Mouse (Mus musculus) mouse embryonic stem cell (cell line): ENCODE results near the gene Sdr9c7.

Experiments used
- in situ Hi-C, 2 experiments: fragments of 300-500 bp; cut with MboI; formaldehyde crosslinking; loops; 1 replicate in 1 of 2; 3 replicates in 1 of 2; pipeline ENCODE4 v1.14.3; 2019 to 2020; ENCODE audit warnings: low sequenced_read_pairs in 2 of 2, low pct_unique_long_range_greater_than_20kb in 1 of 2, mixed read lengths in 1 of 2; ENCODE audit not compliant: unreplicated experiment in 1 of 2

The Sdr9c7 gene

DNA sequence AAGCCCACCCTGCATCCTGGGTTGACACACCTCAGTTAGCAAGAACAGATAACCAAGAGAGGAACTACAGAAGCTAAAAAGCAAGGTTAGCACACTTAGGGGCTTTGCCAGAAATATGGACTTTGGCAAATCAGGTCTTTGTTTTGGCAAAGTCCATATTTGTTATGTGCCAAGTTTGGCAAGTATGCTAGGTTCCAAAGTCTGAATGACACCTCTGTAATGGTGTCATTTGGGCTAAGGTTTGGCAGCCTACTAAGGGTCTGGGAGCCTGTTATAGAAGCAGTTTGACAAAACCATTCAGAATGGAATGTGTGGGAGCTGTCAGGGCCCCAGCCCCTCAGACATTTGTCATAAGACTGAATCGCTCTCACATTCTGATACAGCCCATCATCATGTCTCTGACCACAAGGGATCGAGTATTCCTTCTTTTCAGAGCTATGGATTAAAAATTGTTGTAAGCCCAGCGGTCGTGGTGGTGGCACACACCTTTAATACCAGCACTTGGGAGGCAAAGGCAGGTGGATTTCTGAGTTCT, 51.3 kb downstream of the Sdr9c7 start:
- in situ Hi-C loops = loop anchor here (5.0 kb wide), 1 partner anchor 58 kb away; the partner anchor contains the start of gene Hsd17b6 (in 2 of the 2)

GRCm38 (mm10) chr10:127951390-127951789, 53.1 kb downstream of the Sdr9c7 start:
- in situ Hi-C loops = no loop called here

DNA sequence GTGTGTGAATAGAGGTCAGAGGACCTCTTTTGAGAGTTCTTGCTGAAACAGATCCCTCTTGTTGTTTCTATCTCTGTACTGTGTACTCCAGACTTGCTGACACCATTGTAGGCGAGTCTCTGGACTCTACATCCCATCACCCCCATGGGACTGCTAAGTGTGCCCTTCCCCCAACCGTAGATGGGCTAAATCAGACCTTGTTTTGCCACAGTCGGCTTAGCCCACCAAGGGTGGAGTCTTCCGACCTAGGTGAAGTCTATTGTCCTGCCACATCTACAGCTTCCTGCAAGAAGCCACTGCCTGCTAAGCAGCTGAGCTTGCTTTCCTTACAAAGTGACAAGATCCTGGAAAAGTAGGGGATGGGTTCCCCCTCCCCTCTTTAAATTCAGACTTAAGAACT, 53.5 kb downstream of the Sdr9c7 start:
- in situ Hi-C loops = no loop called here

DNA sequence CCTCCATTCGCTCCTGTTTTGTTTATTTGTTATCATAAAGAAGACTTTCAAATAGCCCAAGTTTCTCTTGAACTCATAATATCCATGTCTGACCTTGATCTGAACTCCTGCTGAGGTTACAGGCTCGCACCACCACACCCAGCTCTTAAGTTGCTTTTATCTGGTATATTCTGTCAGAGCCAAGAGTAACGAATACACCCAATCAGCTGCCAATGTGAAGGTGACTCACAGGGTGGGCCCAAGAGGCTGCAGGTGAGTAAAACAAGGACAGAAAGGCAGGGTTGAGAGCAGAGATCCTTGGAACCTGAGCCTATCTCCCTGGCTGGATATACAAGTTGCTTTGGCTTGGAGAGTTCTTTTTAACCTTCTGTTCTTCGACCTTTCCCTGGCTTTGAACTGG, 56.7 kb downstream of the Sdr9c7 start:
- in situ Hi-C loops = no loop called here

- in situ Hi-C loops = no loop called here
Measured at GRCm38 (mm10) chr10:127956168-127956816, 58.0 kb downstream of the Sdr9c7 start.

DNA sequence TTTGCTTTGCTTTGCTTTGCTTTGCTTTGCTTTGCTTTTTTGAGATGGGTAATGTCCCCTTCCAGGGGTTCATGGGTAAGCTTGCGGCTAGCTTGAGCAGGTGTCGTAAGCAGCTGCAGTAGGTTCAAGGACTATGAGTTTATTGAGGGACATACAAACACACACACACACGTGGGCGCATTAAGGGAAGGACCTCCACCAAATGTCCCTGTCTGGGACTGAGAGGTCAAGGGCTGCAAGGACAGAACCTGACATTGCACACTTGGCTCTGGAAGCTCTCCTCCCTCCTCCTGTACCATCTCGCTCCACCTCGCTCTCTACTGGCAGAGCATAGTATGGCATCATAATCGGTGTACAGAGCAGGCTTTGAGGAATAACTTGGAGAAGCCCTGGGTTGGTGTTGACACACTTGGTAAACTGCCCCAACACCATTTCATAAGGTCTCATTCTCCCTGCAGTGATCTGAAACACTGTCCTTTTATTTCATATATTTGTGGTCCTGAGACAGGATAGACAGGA, 60.9 kb downstream of the Sdr9c7 start:
- in situ Hi-C loops = no loop called here
